Mouse (Mus musculus) induced T-regulatory cell, adult 2 months (primary cell): Measurements from ENCODE around the gene Arhgap30.

Experiments
- DNase-seq: peaks from one replicate; pipeline ENCODE4 v3.0.0-alpha.2; 2012; ENCODE audit warnings: low read depth

Arhgap30 gene

GRCm38 (mm10) chr1:171435288-171435814 is 46.6 kb downstream of the Arhgap30 start:
- no peak for DNase-seq

GRCm38 (mm10) chr1:171435974-171436373 is 47.2 kb downstream of the Arhgap30 start:
- no peak for DNase-seq

GRCm38 (mm10) chr1:171437264-171438013 is 48.7 kb downstream of the Arhgap30 start, which contains the start of gene F11r:
Gene F11r (plus strand): TSS chr1:171437535.
- DNase-seq = peak; percentile 84

GRCm38 (mm10) chr1:171438014-171438670 is 49.4 kb downstream of the Arhgap30 start:
- DNase-seq = no peak

GRCm38 (mm10) chr1:171439072-171439471 is 50.3 kb downstream of the Arhgap30 start:
- DNase-seq = no peak

GRCm38 (mm10) chr1:171440025-171440725 is 51.4 kb downstream of the Arhgap30 start:
- no peak for DNase-seq

GRCm38 (mm10) chr1:171441466-171442412 is 53.0 kb downstream of the Arhgap30 start:
- DNase-seq = no peak

- no peak for DNase-seq
Measured at GRCm38 (mm10) chr1:171442413-171442760, 53.6 kb downstream of the Arhgap30 start.

- no peak for DNase-seq
Measured at GRCm38 (mm10) chr1:171445050-171445449, 56.3 kb downstream of the Arhgap30 start.

GRCm38 (mm10) chr1:171446854-171447253 is 58.1 kb downstream of the Arhgap30 start:
- no peak for DNase-seq

- DNase-seq = no peak
Measured at GRCm38 (mm10) chr1:171447692-171448091, 58.9 kb downstream of the Arhgap30 start.

GRCm38 (mm10) chr1:171450062-171450461 is 61.3 kb downstream of the Arhgap30 start:
- DNase-seq = no peak

GRCm38 (mm10) chr1:171451001-171451400 is 62.2 kb downstream of the Arhgap30 start:
- no peak for DNase-seq

GRCm38 (mm10) chr1:171452522-171452921 is 63.8 kb downstream of the Arhgap30 start:
- DNase-seq = no peak

- no peak for DNase-seq
Measured at GRCm38 (mm10) chr1:171452923-171453322, 64.2 kb downstream of the Arhgap30 start.

GRCm38 (mm10) chr1:171454926-171455325 is 66.2 kb downstream of the Arhgap30 start:
- no peak for DNase-seq

GRCm38 (mm10) chr1:171457568-171457967 is 68.8 kb downstream of the Arhgap30 start:
- no peak for DNase-seq

- no peak for DNase-seq
Measured at GRCm38 (mm10) chr1:171459791-171460190, 71.0 kb downstream of the Arhgap30 start.
